Mouse (Mus musculus) hindbrain, embryonic 10.5 days (tissue): Measurements from ENCODE around the gene Scn8a. TPM values are rescaled to one million over a fixed set of nuclear protein-coding genes. Genes with fewer than 3 reads are reported as not detected.

ENCODE experiments used
- DNase-seq: peaks from one replicate; pipeline ENCODE4 v3.0.0-alpha.2; 2017; ENCODE audit warnings: low spot score
- H3K27ac ChIP-seq: fragments of 300-500 bp; sonication (generic); 2 replicates; pipeline ENCODE4 v1.5.1; 2016; ENCODE audit warnings: mild to moderate bottlenecking, moderate library complexity
- H3K27me3 ChIP-seq: fragments of 300-500 bp; sonication (generic); 2 replicates; pipeline ENCODE4 v1.6.1; 2016; ENCODE audit warnings: mild to moderate bottlenecking; ENCODE audit not compliant: poor library complexity, insufficient read depth, severe bottlenecking
- H3K36me3 ChIP-seq: fragments of 300-500 bp; sonication (generic); 2 replicates; pipeline ENCODE4 v1.6.1; 2016; ENCODE audit warnings: mild to moderate bottlenecking, moderate library complexity
- H3K4me1 ChIP-seq: fragments of 300-500 bp; sonication (generic); replicated peaks from 2 replicates; pipeline ENCODE4 v1.6.1; 2016; ENCODE audit warnings: mild to moderate bottlenecking
- H3K4me3 ChIP-seq: fragments of 300-500 bp; sonication (generic); 2 replicates; pipeline ENCODE4 v1.5.1; 2016; ENCODE audit warnings: mild to moderate bottlenecking, moderate library complexity
- H3K9me3 ChIP-seq: fragments of 300-500 bp; sonication (generic); 2 replicates; pipeline ENCODE4 v1.6.1; 2016; ENCODE audit warnings: mild to moderate bottlenecking, moderate library complexity
- WGBS: fragments of 180-500 bp; shearing (Covaris S2); methylation state at CpG from one replicate; pipeline ENCODE4 v1.1.7; 2016; 5-methylcytosine and 5-hydroxymethylcytosine counted together
- polyA plus RNA-seq: library from polyadenylated mRNA; unstranded; fragments of >200 nt; fragmentation: Nextera tagmentation; extraction: Ambion mirVana; gene quantifications from 2 replicates; pipeline ENCODE4 v1.2.1, GENCODE M21; 2016

The Scn8a gene
- polyA plus RNA-seq, 1 experiment from 2014 or later: 15.2 TPM

GRCm38 (mm10) chr15:100845049-100845879 is 24.4 kb upstream of the Scn8a start:
- Histone ChIP-seq H3K36me3 (no peaks in the 10 kb centered on the region), H3K27ac (peak overlapping the region; percentile 67), H3K9me3 (peaks cover 9% of the 10 kb centered on the region), H3K4me1 (peaks cover 20% of the 10 kb centered on the region), H3K4me3 (peak overlapping the region; percentile 21; the same call in 1 of the 2 replicates), H3K27me3 (no peaks in the 10 kb centered on the region)
- peak; percentile 74 for DNase-seq
- 34% methylated on average over 26 of the region's 26 CpGs for whole genome bisulfite sequencing

GRCm38 (mm10) chr15:100847193-100847592 is 22.5 kb upstream of the Scn8a start:
- 88% methylated on average over 6 of the region's 6 CpGs for WGBS

GRCm38 (mm10) chr15:100857586-100857985 is 12.1 kb upstream of the Scn8a start:
- no peak overlapping the region for H3K27ac ChIP-seq
- no peaks in the 10 kb centered on the region for H3K36me3 ChIP-seq
- no peaks in the 10 kb centered on the region for H3K4me1 ChIP-seq
- DNase-seq: no peak
- H3K4me3 ChIP-seq: no peak overlapping the region
- H3K27me3 ChIP-seq: no peaks in the 10 kb centered on the region
- H3K9me3 ChIP-seq: no peaks in the 10 kb centered on the region
- 86% methylated on average over 3 of the region's 3 CpGs for WGBS

More at GRCm38 (mm10) chr15:100847193-100847592, 22.5 kb upstream of the Scn8a start:
- Histone ChIP-seq H3K9me3 (peaks cover 9% of the 10 kb centered on the region), H3K36me3 (no peaks in the 10 kb centered on the region), H3K27me3 (no peaks in the 10 kb centered on the region), H3K27ac (no peak overlapping the region), H3K4me3 (no peak overlapping the region), H3K4me1 (peaks cover 20% of the 10 kb centered on the region)
- no peak for DNase-seq

GRCm38 (mm10) chr15:100860856-100861255 is 8.8 kb upstream of the Scn8a start:
- Histone ChIP-seq H3K4me1 (no peaks in the 10 kb centered on the region), H3K27me3 (no peaks in the 10 kb centered on the region), H3K27ac (no peak overlapping the region), H3K4me3 (no peak overlapping the region), H3K9me3 (peaks cover 3% of the 10 kb centered on the region; the same call in 1 of the 2 replicates), H3K36me3 (no peaks in the 10 kb centered on the region)
- 44% methylated on average over 5 of the region's 5 CpGs for WGBS
- no peak for DNase-seq

GRCm38 (mm10) chr15:100865556-100865955 is 4.1 kb upstream of the Scn8a start:
- Histone ChIP-seq H3K4me1 (peaks cover 7% of the 10 kb centered on the region), H3K27ac (no peak overlapping the region), H3K36me3 (no peaks in the 10 kb centered on the region), H3K4me3 (no peak overlapping the region), H3K27me3 (peaks cover 20% of the 10 kb centered on the region), H3K9me3 (peaks cover 8% of the 10 kb centered on the region; the same call in 1 of the 2 replicates)
- 50% methylated on average over 3 of the region's 3 CpGs for WGBS
- DNase-seq: no peak

- 3% methylated on average over 62 of the region's 66 CpGs for WGBS
- Histone ChIP-seq H3K4me3 (peak overlapping the region; percentile 86), H3K27ac (peak overlapping the region; percentile 77; the same call in 1 of the 2 replicates), H3K4me1 (peaks cover 30% of the 10 kb centered on the region), H3K9me3 (peaks cover 8% of the 10 kb centered on the region; the same call in 1 of the 2 replicates), H3K36me3 (no peaks in the 10 kb centered on the region), H3K27me3 (peaks cover 54% of the 10 kb centered on the region)
- DNase-seq: peak; percentile 78
Measured at GRCm38 (mm10) chr15:100870001-100870774, 530 bp downstream of the Scn8a start.

GRCm38 (mm10) chr15:100870775-100871106 is 1.1 kb downstream of the Scn8a start:
- DNase-seq: peak; percentile 64
- peak overlapping the region; percentile 86 for H3K4me3 ChIP-seq
- H3K9me3 ChIP-seq: peaks cover 4% of the 10 kb centered on the region; the same call in 1 of the 2 replicates
- no peaks in the 10 kb centered on the region for H3K36me3 ChIP-seq
- peak overlapping the region; percentile 95 for H3K27ac ChIP-seq
- peaks cover 30% of the 10 kb centered on the region for H3K4me1 ChIP-seq
- WGBS: 6% methylated on average over 67 of the region's 69 CpGs
- peaks cover 54% of the 10 kb centered on the region for H3K27me3 ChIP-seq

- Histone ChIP-seq H3K36me3 (no peaks in the 10 kb centered on the region), H3K4me3 (peak overlapping the region; percentile 86), H3K4me1 (peaks cover 30% of the 10 kb centered on the region), H3K27ac (peak overlapping the region; percentile 95), H3K9me3 (0 out of 2 replicates have a peak, but pooled peaks cover 2% of the 10 kb centered on the region), H3K27me3 (peaks cover 54% of the 10 kb centered on the region)
- under 1% methylated on average over 53 of the region's 53 CpGs for WGBS
- DNase-seq: peak; percentile 60
Measured at GRCm38 (mm10) chr15:100871107-100872011, 1.7 kb downstream of the Scn8a start.

- H3K27ac ChIP-seq: no peak overlapping the region
- peak; percentile 83 for DNase-seq
- 3% methylated on average over 16 of the region's 16 CpGs for WGBS
- peak overlapping the region; percentile 20 for H3K4me3 ChIP-seq
- peaks cover 53% of the 10 kb centered on the region for H3K27me3 ChIP-seq
- H3K36me3 ChIP-seq: no peaks in the 10 kb centered on the region
- peaks cover 30% of the 10 kb centered on the region for H3K4me1 ChIP-seq
- H3K9me3 ChIP-seq: no peaks in the 10 kb centered on the region
Measured at GRCm38 (mm10) chr15:100873155-100873554, 3.5 kb downstream of the Scn8a start.

- H3K4me3 ChIP-seq: no peak overlapping the region
- WGBS: 73% methylated on average over 15 of the region's 15 CpGs
Measured at GRCm38 (mm10) chr15:100879073-100879472, 9.4 kb downstream of the Scn8a start.

GRCm38 (mm10) chr15:100881385-100881784 is 11.7 kb downstream of the Scn8a start:
- no peak overlapping the region for H3K4me3 ChIP-seq
- H3K27ac ChIP-seq: no peak overlapping the region
- H3K4me1 ChIP-seq: peaks cover 11% of the 10 kb centered on the region
- no peaks in the 10 kb centered on the region for H3K27me3 ChIP-seq
- no peaks in the 10 kb centered on the region for H3K36me3 ChIP-seq
- no peak for DNase-seq
- WGBS: 80% methylated on average over 5 of the region's 5 CpGs
- 0 out of 2 replicates have a peak, but pooled peaks cover 4% of the 10 kb centered on the region for H3K9me3 ChIP-seq

More at GRCm38 (mm10) chr15:100879073-100879472, 9.4 kb downstream of the Scn8a start:
- DNase-seq: no peak
- H3K27me3 ChIP-seq: peaks cover 4% of the 10 kb centered on the region; the same call in 1 of the 2 replicates
- no peak overlapping the region for H3K27ac ChIP-seq
- no peaks in the 10 kb centered on the region for H3K9me3 ChIP-seq
- no peaks in the 10 kb centered on the region for H3K36me3 ChIP-seq
- peaks cover 11% of the 10 kb centered on the region for H3K4me1 ChIP-seq

GRCm38 (mm10) chr15:100884481-100884880 is 14.8 kb downstream of the Scn8a start:
- WGBS: 93% methylated on average over 6 of the region's 6 CpGs
- Histone ChIP-seq H3K27ac (no peak overlapping the region), H3K4me3 (no peak overlapping the region), H3K4me1 (peaks cover 8% of the 10 kb centered on the region; the same call in 1 of the 2 replicates), H3K27me3 (no peaks in the 10 kb centered on the region), H3K36me3 (no peaks in the 10 kb centered on the region), H3K9me3 (peaks cover 9% of the 10 kb centered on the region)
- no peak for DNase-seq
